In the genomic region with DNA sequence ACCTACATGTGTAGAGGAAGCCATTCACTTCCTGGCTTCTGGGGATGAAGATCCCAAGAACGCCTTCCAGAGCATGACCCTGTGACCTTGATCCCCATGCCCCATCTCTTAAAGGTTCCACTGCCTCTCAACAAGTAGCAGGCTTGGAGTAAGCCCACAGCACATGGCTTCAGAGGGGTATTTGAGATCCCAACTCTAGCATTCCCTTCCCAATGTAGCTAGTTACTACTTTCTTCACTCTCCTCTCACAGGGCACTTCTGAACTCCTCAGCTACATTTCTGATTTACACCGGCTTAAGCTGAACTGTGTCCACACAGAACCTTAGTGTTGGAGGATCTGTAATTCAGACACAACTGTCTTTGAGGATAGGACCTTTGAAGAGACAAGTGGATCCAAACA, we compare ENCODE assay signal across 23 mouse cellular contexts.
"Had no signal": no experiment of that assay in that cellular context is flagged by ENCODE, and none has a peak within 500 bp of the region (broad histone marks: within the 10 kb centered on the region; RNA-seq: fewer than 3 reads in every experiment).

No protein-coding gene starts in this region.

- H3K4me1 ChIP-seq: heart, embryonic 12.5 days; kidney, embryonic 15.5 days; limb, embryonic 13.5 days; limb, embryonic 15.5 days; liver, embryonic 12.5 days had no signal

- H3K27ac ChIP-seq: hindbrain, embryonic 12.5 days; hindbrain, embryonic 15.5 days; hindbrain, postnatal 0 days; kidney, embryonic 15.5 days; kidney, postnatal 0 days; limb, embryonic 13.5 days; limb, embryonic 15.5 days; liver, embryonic 12.5 days; liver, embryonic 14.5 days had no signal

- H3K27me3 ChIP-seq: heart, embryonic 12.5 days; hindbrain, embryonic 12.5 days; hindbrain, embryonic 15.5 days; kidney, embryonic 15.5 days; limb, embryonic 15.5 days; liver, embryonic 12.5 days had no signal

- H3K9me3 ChIP-seq: heart, embryonic 12.5 days; hindbrain, embryonic 12.5 days; hindbrain, embryonic 15.5 days; kidney, embryonic 15.5 days; limb, embryonic 15.5 days; liver, embryonic 12.5 days had no signal

- DNase-seq: gastrocnemius, postnatal 14 days; gastrocnemius, postnatal 36 days; heart, adult 18-20 months; heart, postnatal 10 days; heart, postnatal 36 days; kidney, adult 11 months; kidney, adult 2 months; kidney, adult 9 months; kidney, postnatal 14 days; kidney, postnatal 36 days; layer of hippocampus, adult 9-11 months; layer of hippocampus, postnatal 36 days; left cerebral cortex, postnatal 4 days had no signal

- H3K4me3 ChIP-seq: heart, embryonic 12.5 days; hindbrain, embryonic 12.5 days; hindbrain, embryonic 15.5 days; kidney, embryonic 15.5 days; limb, embryonic 13.5 days; limb, embryonic 15.5 days; liver, embryonic 12.5 days had no signal

- H3K36me3 ChIP-seq: heart, embryonic 12.5 days; hindbrain, embryonic 12.5 days; hindbrain, embryonic 15.5 days; kidney, embryonic 15.5 days; limb, embryonic 13.5 days; limb, embryonic 15.5 days; liver, embryonic 12.5 days had no signal
